Mouse (Mus musculus) layer of hippocampus, postnatal 25 days (tissue): Measurements from ENCODE around the gene Zbtb49. TPM values are rescaled to one million over a fixed set of nuclear protein-coding genes. Genes with fewer than 3 reads are reported as not detected.

Experiments
- total RNA-seq, 2 experiments: library from RNA; stranded (reverse); gene quantifications; 2 replicates each; pipeline ENCODE4 v1.2.3; 2021

Zbtb49 gene
- total RNA-seq, 2 experiments from 2014 or later: 16.5 to 20.9 TPM

Other genes starting within 250 kb of the Zbtb49 start
- 10 to 100 TPM; 38.3 to 39.7 TPM for gene Stx18, start 181.7 kb downstream of the Zbtb49 start, total RNA-seq
- gene Nsg1, start 60.5 kb downstream of the Zbtb49 start, total RNA-seq: 100 to 1,000 TPM; 455 to 474 TPM
- gene Lyar, start within 50 bp of the Zbtb49 start, total RNA-seq: 10 to 100 TPM; 12.0 to 14.8 TPM
- 10 to 100 TPM; 33.0 to 36.7 TPM for gene Tmem128, start 39.7 kb upstream of the Zbtb49 start, total RNA-seq
- not detected for gene Otop1, start 55.5 kb upstream of the Zbtb49 start, total RNA-seq
- gene Drd5, start 98.9 kb upstream of the Zbtb49 start, total RNA-seq: 10 to 100 TPM; 13.8 to 16.5 TPM